Mouse (Mus musculus): ENCODE data around the gene 1700042G07Rik. TPM values are rescaled to one million over a fixed set of nuclear protein-coding genes. Genes with fewer than 3 reads are reported as not detected.

1700042G07Rik gene
- polyA plus RNA-seq, 1 experiment from 2014 or later: not detected

DNA sequence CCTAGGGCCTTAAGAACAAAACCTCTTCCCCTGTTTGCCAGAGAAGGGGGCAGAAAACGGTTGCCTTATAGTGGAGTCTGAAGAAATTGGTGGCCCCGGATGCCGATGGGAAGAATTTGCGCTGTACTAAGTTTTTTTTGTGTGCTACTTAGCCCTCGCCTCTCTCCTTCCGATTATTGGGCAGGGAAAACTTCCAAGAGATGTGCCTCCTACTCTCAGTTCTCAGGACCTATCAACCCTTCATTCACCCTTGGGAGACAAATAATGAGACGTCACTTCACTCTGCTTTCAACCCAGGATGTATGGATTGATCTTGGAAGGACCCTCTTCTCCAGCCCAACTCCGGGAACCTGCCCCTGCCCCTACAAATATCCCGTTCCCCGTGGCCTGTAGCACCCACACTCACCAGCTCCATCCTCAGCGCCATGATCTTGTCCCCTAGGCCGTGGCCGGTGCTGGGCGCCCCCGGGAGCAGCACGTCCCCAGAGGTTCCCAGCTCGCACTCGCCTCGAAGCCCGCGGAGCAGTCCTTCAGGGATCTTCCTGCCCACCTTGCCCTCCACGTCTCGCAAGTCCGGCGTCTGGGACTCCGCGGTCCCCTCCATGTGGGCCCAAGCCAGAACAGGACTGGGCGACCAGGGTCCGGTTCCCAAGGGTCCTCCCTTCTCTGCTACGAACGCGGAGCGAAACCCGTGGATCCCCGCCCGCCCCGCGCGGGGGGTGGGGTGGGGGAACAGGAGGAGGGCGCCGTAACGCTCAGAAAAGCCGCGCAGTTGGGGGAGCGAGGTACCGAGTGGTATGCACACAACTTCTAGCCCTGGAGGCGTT, 29.1 kb upstream of the 1700042G07Rik start:
- no peaks in the 10 kb centered on the region for H3K9me3 ChIP-seq (replicated peaks)
- WGBS: under 1% methylated on average over 47 of the region's 47 CpGs
- peak; percentile 71 for ATAC-seq (ENCODE audit: low FRiP score)
- H3K27ac ChIP-seq (replicated peaks): no peak overlapping the region
- H3K27me3 ChIP-seq (replicated peaks): no peaks in the 10 kb centered on the region; the same call in 1 of the 2 replicates
- H3K9ac ChIP-seq (replicated peaks): peak overlapping the region; percentile 61
- H3K4me3 ChIP-seq (replicated peaks): peak overlapping the region; percentile 66
- H3K4me1 ChIP-seq: peaks cover 21% of the 10 kb centered on the region
- peak overlapping the region; percentile 98 for H3K4me2 ChIP-seq
- no peaks in the 10 kb centered on the region for H3K36me3 ChIP-seq

DNA sequence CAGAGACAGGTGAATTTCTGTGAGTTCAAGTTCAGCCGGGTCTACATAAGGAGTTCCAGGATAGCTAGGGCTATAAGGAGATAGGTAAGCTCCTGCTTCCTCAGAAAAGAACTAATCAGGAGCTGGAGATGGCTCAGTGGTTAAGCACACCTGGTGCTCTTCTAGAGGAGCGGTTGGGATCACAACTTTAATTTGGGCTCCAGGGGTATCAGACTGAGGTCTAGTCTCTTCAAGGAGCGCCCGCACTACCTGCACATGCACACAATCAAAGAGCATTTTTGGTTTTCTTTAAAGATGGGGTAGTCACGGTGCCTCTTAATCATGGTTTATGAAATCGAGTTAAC, 23.4 kb upstream of the 1700042G07Rik start:
- H3K4me3 ChIP-seq (replicated peaks): peak overlapping the region; percentile 68
- peak; percentile 25; the same call in 1 of the 2 replicates for ATAC-seq (ENCODE audit: low FRiP score)
- WGBS: 23% methylated on average over 6 of the region's 6 CpGs

GRCm38 (mm10) chr4:116150156-116150861, 22.9 kb upstream of the 1700042G07Rik start:
- peak overlapping the region; percentile 87 for H3K9ac ChIP-seq (replicated peaks)
- WGBS: under 1% methylated on average over 64 of the region's 73 CpGs
- H3K4me1 ChIP-seq: peaks cover 21% of the 10 kb centered on the region
- H3K36me3 ChIP-seq: peaks cover 33% of the 10 kb centered on the region
- H3K27ac ChIP-seq (replicated peaks): peak overlapping the region; percentile 86
- peak overlapping the region; percentile 64 for H3K4me2 ChIP-seq
- peak overlapping the region; percentile 68 for H3K4me3 ChIP-seq (replicated peaks)
- ATAC-seq (ENCODE audit: low FRiP score): peak; percentile 94
- H3K27me3 ChIP-seq (replicated peaks): no peaks in the 10 kb centered on the region
- H3K9me3 ChIP-seq (replicated peaks): no peaks in the 10 kb centered on the region

More for the DNA sequence above, 23.4 kb upstream of the 1700042G07Rik start:
- no peaks in the 10 kb centered on the region for H3K27me3 ChIP-seq (replicated peaks)
- peak overlapping the region; percentile 87 for H3K9ac ChIP-seq (replicated peaks)
- H3K4me1 ChIP-seq: peaks cover 22% of the 10 kb centered on the region
- H3K36me3 ChIP-seq: peaks cover 28% of the 10 kb centered on the region
- peak overlapping the region; percentile 64 for H3K4me2 ChIP-seq
- peak overlapping the region; percentile 86 for H3K27ac ChIP-seq (replicated peaks)
- H3K9me3 ChIP-seq (replicated peaks): no peaks in the 10 kb centered on the region

DNA sequence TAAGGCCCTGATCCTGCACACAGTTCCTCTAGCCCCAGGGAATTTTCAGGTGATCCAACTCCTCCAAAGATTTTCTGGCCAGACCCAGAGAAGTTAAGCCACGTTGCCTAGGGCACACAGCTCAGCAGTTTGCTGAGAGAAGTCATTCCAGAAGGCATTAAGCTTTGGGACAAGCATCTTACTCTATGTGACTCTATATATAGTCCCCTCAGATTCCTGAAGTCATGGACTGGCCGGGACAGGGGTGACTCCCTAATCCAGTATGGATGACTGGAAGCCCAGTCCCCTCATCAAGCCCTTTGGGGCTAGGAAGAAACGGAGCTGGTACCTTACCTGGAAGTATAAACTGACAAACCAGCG, 22.3 kb upstream of the 1700042G07Rik start:
- H3K9me3 ChIP-seq (replicated peaks): no peaks in the 10 kb centered on the region
- H3K9ac ChIP-seq (replicated peaks): peak overlapping the region; percentile 87
- H3K4me1 ChIP-seq: peaks cover 21% of the 10 kb centered on the region
- H3K4me2 ChIP-seq: peak overlapping the region; percentile 64
- H3K27me3 ChIP-seq (replicated peaks): no peaks in the 10 kb centered on the region
- peaks cover 39% of the 10 kb centered on the region for H3K36me3 ChIP-seq
- peak; percentile 4; the same call in 1 of the 2 replicates for ATAC-seq (ENCODE audit: low FRiP score)
- H3K4me3 ChIP-seq (replicated peaks): peak overlapping the region; percentile 68
- 27% methylated on average over 4 of the region's 4 CpGs for WGBS
- peak overlapping the region; percentile 86 for H3K27ac ChIP-seq (replicated peaks)

- WGBS: 84% methylated on average over 6 of the region's 6 CpGs
Observed at GRCm38 (mm10) chr4:116151238-116151637, 21.9 kb upstream of the 1700042G07Rik start, which contains the start of gene Lurap1. TSS of gene Lurap1 (minus strand) at chr4:116151338.

GRCm38 (mm10) chr4:116152702-116153101, 20.5 kb upstream of the 1700042G07Rik start:
- no peak for ATAC-seq (ENCODE audit: low FRiP score)
- Histone ChIP-seq H3K9ac (replicated peaks) (no peak overlapping the region), H3K4me3 (replicated peaks) (no peak overlapping the region), H3K27ac (replicated peaks) (no peak overlapping the region), H3K27me3 (replicated peaks) (no peaks in the 10 kb centered on the region), H3K4me2 (no peak overlapping the region), H3K36me3 (peaks cover 57% of the 10 kb centered on the region), H3K4me1 (peaks cover 21% of the 10 kb centered on the region), H3K9me3 (replicated peaks) (no peaks in the 10 kb centered on the region)
- 93% methylated on average over 15 of the region's 15 CpGs for WGBS

More at GRCm38 (mm10) chr4:116151238-116151637, 21.9 kb upstream of the 1700042G07Rik start, which contains the start of gene Lurap1:
- H3K9me3 ChIP-seq (replicated peaks): no peaks in the 10 kb centered on the region
- H3K9ac ChIP-seq (replicated peaks): peak within 1 kb of the TSS; percentile 87
- H3K4me1 ChIP-seq: peaks cover 21% of the 10 kb centered on the region
- peaks cover 43% of the 10 kb centered on the region for H3K36me3 ChIP-seq
- no peaks in the 10 kb centered on the region for H3K27me3 ChIP-seq (replicated peaks)
- peak within 1 kb of the TSS; percentile 64 for H3K4me2 ChIP-seq
- peak within 1 kb of the TSS; percentile 86 for H3K27ac ChIP-seq (replicated peaks)
- H3K4me3 ChIP-seq (replicated peaks): peak within 1 kb of the TSS; percentile 68
- ATAC-seq (ENCODE audit: low FRiP score): no peak

DNA sequence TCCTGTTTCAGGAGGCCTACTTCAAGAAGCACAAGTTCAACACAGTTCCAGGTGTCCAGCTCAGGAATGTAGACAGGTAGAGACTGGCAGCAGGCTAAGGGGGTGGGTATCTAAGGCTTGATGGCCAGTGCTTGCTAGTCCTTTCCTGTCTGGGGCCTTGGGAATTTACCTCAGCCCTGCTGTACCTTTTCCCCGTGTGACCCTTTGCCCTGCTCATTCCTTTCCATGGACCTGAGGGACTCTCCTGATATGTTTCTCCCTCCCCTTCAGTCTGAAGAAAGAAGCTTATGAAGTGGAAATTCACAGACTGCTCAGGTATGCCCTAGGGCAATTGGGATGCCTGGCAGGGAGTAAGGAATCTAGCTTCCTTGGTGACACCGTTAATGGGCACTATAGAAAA, 15.3 kb upstream of the 1700042G07Rik start:
- Histone ChIP-seq H3K4me2 (no peak overlapping the region), H3K27me3 (replicated peaks) (no peaks in the 10 kb centered on the region), H3K27ac (replicated peaks) (no peak overlapping the region), H3K36me3 (peaks cover 79% of the 10 kb centered on the region), H3K4me1 (no peaks in the 10 kb centered on the region), H3K9me3 (replicated peaks) (no peaks in the 10 kb centered on the region), H3K4me3 (replicated peaks) (no peak overlapping the region), H3K9ac (replicated peaks) (no peak overlapping the region)
- no peak for ATAC-seq (ENCODE audit: low FRiP score)
- 92% methylated on average over 2 of the region's 2 CpGs for WGBS

GRCm38 (mm10) chr4:116159912-116160311, 13.3 kb upstream of the 1700042G07Rik start:
- Histone ChIP-seq H3K4me3 (replicated peaks) (no peak overlapping the region), H3K27me3 (replicated peaks) (no peaks in the 10 kb centered on the region), H3K4me1 (no peaks in the 10 kb centered on the region), H3K9ac (replicated peaks) (no peak overlapping the region), H3K27ac (replicated peaks) (no peak overlapping the region), H3K4me2 (no peak overlapping the region), H3K9me3 (replicated peaks) (no peaks in the 10 kb centered on the region), H3K36me3 (peaks cover 59% of the 10 kb centered on the region)
- ATAC-seq (ENCODE audit: low FRiP score): 0 out of 2 replicates have a peak, but pooled peaks have one; percentile 31
- 71% methylated on average over 3 of the region's 3 CpGs for WGBS

GRCm38 (mm10) chr4:116160769-116161168, 12.4 kb upstream of the 1700042G07Rik start:
- 85% methylated on average over 3 of the region's 3 CpGs for WGBS
- ATAC-seq (ENCODE audit: low FRiP score): no peak
- no peaks in the 10 kb centered on the region for H3K9me3 ChIP-seq (replicated peaks)

GRCm38 (mm10) chr4:116162142-116162541, 11.0 kb upstream of the 1700042G07Rik start:
- Histone ChIP-seq H3K27ac (replicated peaks) (no peak overlapping the region), H3K4me1 (no peaks in the 10 kb centered on the region), H3K27me3 (replicated peaks) (no peaks in the 10 kb centered on the region), H3K9me3 (replicated peaks) (no peaks in the 10 kb centered on the region), H3K4me2 (no peak overlapping the region), H3K36me3 (peaks cover 37% of the 10 kb centered on the region), H3K4me3 (replicated peaks) (no peak overlapping the region), H3K9ac (replicated peaks) (no peak overlapping the region)
- ATAC-seq (ENCODE audit: low FRiP score): no peak
- 85% methylated on average over 4 of the region's 4 CpGs for WGBS

More at GRCm38 (mm10) chr4:116160769-116161168, 12.4 kb upstream of the 1700042G07Rik start:
- Histone ChIP-seq H3K4me1 (no peaks in the 10 kb centered on the region), H3K4me3 (replicated peaks) (no peak overlapping the region), H3K27me3 (replicated peaks) (no peaks in the 10 kb centered on the region), H3K27ac (replicated peaks) (no peak overlapping the region), H3K4me2 (no peak overlapping the region), H3K36me3 (peaks cover 50% of the 10 kb centered on the region), H3K9ac (replicated peaks) (no peak overlapping the region)

DNA sequence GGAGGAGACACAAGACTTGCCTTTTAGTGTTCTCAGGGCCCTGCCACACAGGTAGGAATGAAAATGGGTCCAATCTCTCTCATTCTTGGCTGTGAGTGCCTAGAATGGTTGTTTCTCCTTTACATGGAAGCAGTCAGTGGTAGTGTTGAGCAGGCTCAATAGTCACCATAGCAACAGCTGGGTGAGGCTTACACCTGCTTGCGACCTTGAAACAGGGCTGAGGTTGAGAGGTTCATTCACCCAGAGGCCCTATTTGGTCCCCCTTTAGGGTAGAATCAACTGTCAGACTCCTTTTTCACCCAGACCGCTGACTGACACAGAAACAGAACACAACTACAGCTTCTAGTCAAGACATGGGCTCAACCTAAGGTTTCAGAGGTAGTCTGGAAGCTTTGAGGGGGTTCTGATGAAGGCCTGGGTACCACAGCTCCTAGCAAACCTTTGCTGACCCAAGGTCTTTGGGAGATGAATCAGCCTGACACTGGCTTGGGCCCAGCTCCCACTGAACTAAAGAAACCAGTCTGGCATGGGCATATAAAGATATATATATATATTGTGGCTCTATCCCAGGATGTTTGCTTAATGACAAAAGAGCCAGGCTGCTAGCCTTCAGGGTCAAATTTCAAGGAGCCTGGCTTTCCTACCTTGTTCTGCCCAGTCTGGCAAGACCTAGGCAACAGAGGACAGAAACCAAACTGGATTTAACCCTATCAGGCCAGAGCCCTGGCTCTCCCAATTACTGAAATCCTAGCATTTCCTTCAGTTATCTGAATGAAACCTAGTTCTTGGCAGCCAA, 8.2 kb upstream of the 1700042G07Rik start:
- WGBS: 84% methylated on average over 2 of the region's 2 CpGs
- no peak overlapping the region for H3K9ac ChIP-seq (replicated peaks)
- no peak overlapping the region for H3K4me3 ChIP-seq (replicated peaks)
- ATAC-seq (ENCODE audit: low FRiP score): no peak
- H3K9me3 ChIP-seq (replicated peaks): no peaks in the 10 kb centered on the region
- no peak overlapping the region for H3K4me2 ChIP-seq
- no peaks in the 10 kb centered on the region for H3K4me1 ChIP-seq
- H3K27ac ChIP-seq (replicated peaks): no peak overlapping the region
- peaks cover 12% of the 10 kb centered on the region for H3K36me3 ChIP-seq
- no peaks in the 10 kb centered on the region for H3K27me3 ChIP-seq (replicated peaks)

All from neural tube, embryonic 15.5 days (tissue).